Mouse (Mus musculus) intestine, embryonic 14.5 days (tissue): ENCODE results near the gene Klrb1b. TPM values are rescaled to one million over a fixed set of nuclear protein-coding genes. Genes with fewer than 3 reads are reported as not detected.

Source experiments
- ATAC-seq: fragments of 200-750 bp; cut with Nextera tagmentation; replicated peaks from 2 replicates; pipeline ENCODE4 v1.8.0; 2017; ENCODE audit warnings: low read depth, moderate number of reproducible peaks, moderate TSS enrichment, moderate library complexity; ENCODE audit not compliant: low FRiP score, low TSS enrichment
- DNase-seq: peaks from one replicate; pipeline ENCODE4 v3.0.0-alpha.2; 2018; ENCODE audit warnings: low spot score
- H3K27ac ChIP-seq: fragments of 300-500 bp; sonication (generic); 2 replicates; pipeline ENCODE4 v1.5.1; 2014; ENCODE audit warnings: low read depth, mild to moderate bottlenecking, control low read depth
- H3K27me3 ChIP-seq: fragments of 300-500 bp; sonication (generic); replicated peaks from 2 replicates; pipeline ENCODE4 v1.6.1; 2014; ENCODE audit warnings: low read length, control low read depth; ENCODE audit not compliant: control insufficient read depth, insufficient read depth
- H3K36me3 ChIP-seq: fragments of 300-500 bp; sonication (generic); 2 replicates; pipeline ENCODE4 v1.6.1; 2014; ENCODE audit warnings: low read length, control low read depth; ENCODE audit not compliant: control insufficient read depth, insufficient read depth
- H3K4me1 ChIP-seq: fragments of 300-500 bp; sonication (generic); replicated peaks from 2 replicates; pipeline ENCODE4 v1.6.1; 2014; ENCODE audit warnings: low read length, control low read depth, mixed read lengths; ENCODE audit not compliant: control insufficient read depth, insufficient read depth
- H3K4me2 ChIP-seq: fragments of 300-500 bp; sonication (generic); 2 replicates; pipeline ENCODE4 v1.6.1; 2014; ENCODE audit warnings: low read length
- H3K4me3 ChIP-seq: fragments of 300-500 bp; sonication (generic); 2 replicates; pipeline ENCODE4 v1.5.1; 2014; ENCODE audit warnings: low read depth, low read length, control low read depth, mixed read lengths
- H3K9ac ChIP-seq: fragments of 300-500 bp; sonication (generic); 2 replicates; pipeline ENCODE4 v1.6.1; 2014; ENCODE audit warnings: mild to moderate bottlenecking, low read length
- H3K9me3 ChIP-seq: fragments of 300-500 bp; sonication (generic); 2 replicates; pipeline ENCODE4 v1.6.1; 2016; ENCODE audit warnings: low read length, control low read depth; ENCODE audit not compliant: control insufficient read depth
- WGBS: fragments of 180-500 bp; shearing (Covaris S2); extraction: QIAGEN DNeasy Blood & Tissue Kit; methylation state at CpG from one replicate; pipeline ENCODE4 v1.1.7; 2014; 5-methylcytosine and 5-hydroxymethylcytosine counted together
- polyA plus RNA-seq: library from polyadenylated mRNA; unstranded; fragments of >200 nt; fragmentation: Nextera tagmentation; extraction: Ambion mirVana; gene quantifications from 2 replicates; pipeline ENCODE4 v1.2.1, GENCODE M21; 2014

Klrb1b gene
- polyA plus RNA-seq, 1 experiment from 2014 or later: 0.19 TPM

DNA sequence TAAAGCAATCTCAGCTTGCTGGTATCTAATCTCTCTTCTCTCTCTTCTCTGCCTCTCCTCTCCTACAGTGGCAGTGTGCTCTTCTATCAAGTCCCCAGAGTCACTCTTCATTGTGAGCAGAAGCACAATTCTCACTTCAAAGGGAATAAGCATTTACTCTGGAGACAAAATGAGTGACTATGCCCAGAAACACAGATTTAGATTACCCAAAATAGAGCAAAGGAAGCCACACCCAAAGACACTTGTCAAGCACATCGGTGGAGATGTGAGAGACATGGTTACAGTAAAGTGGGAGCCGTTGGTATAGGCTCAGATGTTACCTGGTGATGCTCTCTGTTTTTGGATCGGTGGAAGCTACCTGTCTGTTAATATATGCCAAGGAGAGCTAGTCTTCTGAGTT lies 26.6 kb upstream of the Klrb1b start:
- 85% methylated on average over 3 of the region's 3 CpGs for WGBS

DNA sequence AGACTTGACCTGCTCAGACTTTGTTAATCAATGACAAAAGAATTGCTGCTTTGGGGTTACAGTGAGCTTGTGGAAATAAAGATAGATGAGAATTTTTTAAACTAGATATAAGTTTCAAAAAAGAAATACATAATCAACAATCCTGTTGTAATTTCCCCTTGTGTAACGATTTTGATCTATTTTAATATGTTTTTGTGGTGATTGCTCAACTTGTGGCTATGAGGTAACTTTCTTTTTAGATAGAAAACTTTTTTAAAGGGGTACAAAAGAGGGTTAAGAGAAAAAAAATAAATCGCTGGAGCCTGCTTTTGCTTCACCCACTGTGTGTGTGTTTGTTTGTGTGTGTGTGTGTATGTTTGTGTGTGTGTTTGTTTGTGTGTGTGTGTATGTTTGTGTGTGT lies 25.0 kb upstream of the Klrb1b start:
- no peaks in the 10 kb centered on the region for H3K27me3 ChIP-seq
- DNase-seq (no peak), ATAC-seq (no peak)
- no peak overlapping the region for H3K4me3 ChIP-seq
- no peaks in the 10 kb centered on the region for H3K9me3 ChIP-seq
- no peak overlapping the region for H3K27ac ChIP-seq
- H3K9ac ChIP-seq: no peak overlapping the region
- no peaks in the 10 kb centered on the region for H3K4me1 ChIP-seq
- whole genome bisulfite sequencing: 81% methylated on average over 2 of the region's 2 CpGs
- H3K4me2 ChIP-seq: no peak overlapping the region
- no peaks in the 10 kb centered on the region for H3K36me3 ChIP-seq

More for the DNA sequence above, 26.6 kb upstream of the Klrb1b start:
- Histone ChIP-seq H3K36me3 (no peaks in the 10 kb centered on the region), H3K4me2 (no peak overlapping the region), H3K4me1 (no peaks in the 10 kb centered on the region), H3K9ac (no peak overlapping the region), H3K27ac (no peak overlapping the region), H3K4me3 (no peak overlapping the region), H3K9me3 (no peaks in the 10 kb centered on the region), H3K27me3 (no peaks in the 10 kb centered on the region)
- DNase-seq (no peak), ATAC-seq (no peak)

DNA sequence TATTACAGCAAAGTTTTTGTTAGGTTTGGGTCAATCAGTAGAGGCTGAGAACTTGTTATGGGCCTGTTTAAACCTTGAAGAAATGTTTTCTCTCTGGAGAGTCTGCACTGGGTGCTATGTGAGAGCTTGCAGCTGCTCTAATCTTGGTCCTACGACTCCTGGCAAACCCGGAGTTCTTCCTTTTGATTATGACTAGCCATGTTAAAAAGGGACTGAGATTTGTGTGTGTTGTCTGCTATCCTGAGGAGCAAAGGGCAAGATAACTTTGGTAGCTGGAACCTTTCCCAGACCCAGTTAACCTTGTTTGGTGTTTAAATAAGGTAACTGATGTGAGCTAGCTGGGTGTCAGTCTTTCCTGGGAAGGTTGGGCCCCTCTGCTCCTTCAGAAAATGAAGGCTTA lies 24.5 kb upstream of the Klrb1b start:
- Histone ChIP-seq H3K9ac (no peak overlapping the region), H3K4me3 (no peak overlapping the region), H3K36me3 (no peaks in the 10 kb centered on the region), H3K27me3 (no peaks in the 10 kb centered on the region), H3K9me3 (no peaks in the 10 kb centered on the region), H3K4me1 (no peaks in the 10 kb centered on the region), H3K4me2 (no peak overlapping the region), H3K27ac (no peak overlapping the region)
- no peak for DNase-seq
- 55% methylated on average over 2 of the region's 2 CpGs for WGBS
- ATAC-seq: no peak

DNA sequence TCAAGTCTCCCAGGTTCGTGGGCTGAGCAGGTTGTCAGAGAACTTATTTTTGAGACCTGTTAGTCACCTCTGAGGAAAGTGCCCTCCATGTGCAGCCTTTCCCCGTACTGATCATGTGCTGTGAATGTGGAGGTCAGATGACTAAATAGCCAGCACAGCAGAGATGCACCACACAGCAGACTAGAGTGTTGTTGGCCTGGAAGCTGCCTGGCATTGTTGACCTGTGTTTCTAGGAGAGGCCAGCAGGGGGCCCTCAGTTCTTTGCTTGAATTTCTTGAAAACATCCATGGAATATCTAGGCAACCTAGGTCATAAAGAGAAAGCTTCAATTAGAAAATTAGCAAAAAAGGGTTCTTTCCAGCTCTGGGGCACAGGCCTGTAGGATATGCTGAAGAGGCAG lies 23.8 kb upstream of the Klrb1b start:
- Histone ChIP-seq H3K36me3 (no peaks in the 10 kb centered on the region), H3K4me2 (no peak overlapping the region), H3K9ac (no peak overlapping the region), H3K27me3 (no peaks in the 10 kb centered on the region), H3K4me1 (no peaks in the 10 kb centered on the region), H3K27ac (no peak overlapping the region), H3K9me3 (no peaks in the 10 kb centered on the region), H3K4me3 (no peak overlapping the region)
- no peak for ATAC-seq
- peak; percentile 89 for DNase-seq
- 54% methylated on average over 2 of the region's 2 CpGs for WGBS

DNA sequence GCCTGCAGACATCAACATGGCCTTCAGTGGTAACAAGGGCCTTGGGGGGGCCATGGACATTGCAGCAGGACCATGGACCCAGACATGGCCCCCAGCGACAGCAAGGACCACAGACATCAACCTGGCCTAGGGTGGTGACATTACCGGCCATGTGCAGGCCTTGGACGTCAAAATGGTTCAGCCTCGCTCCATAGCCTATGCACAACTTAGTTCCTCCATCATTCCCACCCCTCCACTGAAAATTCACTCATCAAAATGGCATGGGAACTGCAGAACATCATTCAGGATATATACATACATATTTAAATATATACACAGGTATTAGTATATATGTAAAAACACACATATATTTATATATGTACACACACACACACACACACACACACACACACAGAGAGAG lies 21.3 kb upstream of the Klrb1b start:
- ATAC-seq (no peak), DNase-seq (no peak)
- no peak overlapping the region for H3K9ac ChIP-seq
- H3K4me1 ChIP-seq: peaks cover 4% of the 10 kb centered on the region; the same call in 1 of the 2 replicates
- H3K27me3 ChIP-seq: no peaks in the 10 kb centered on the region
- H3K9me3 ChIP-seq: no peaks in the 10 kb centered on the region
- no peaks in the 10 kb centered on the region for H3K36me3 ChIP-seq
- no peak overlapping the region for H3K4me2 ChIP-seq
- no peak overlapping the region for H3K4me3 ChIP-seq
- H3K27ac ChIP-seq: no peak overlapping the region
- 95% methylated on average over 4 of the region's 4 CpGs for WGBS

DNA sequence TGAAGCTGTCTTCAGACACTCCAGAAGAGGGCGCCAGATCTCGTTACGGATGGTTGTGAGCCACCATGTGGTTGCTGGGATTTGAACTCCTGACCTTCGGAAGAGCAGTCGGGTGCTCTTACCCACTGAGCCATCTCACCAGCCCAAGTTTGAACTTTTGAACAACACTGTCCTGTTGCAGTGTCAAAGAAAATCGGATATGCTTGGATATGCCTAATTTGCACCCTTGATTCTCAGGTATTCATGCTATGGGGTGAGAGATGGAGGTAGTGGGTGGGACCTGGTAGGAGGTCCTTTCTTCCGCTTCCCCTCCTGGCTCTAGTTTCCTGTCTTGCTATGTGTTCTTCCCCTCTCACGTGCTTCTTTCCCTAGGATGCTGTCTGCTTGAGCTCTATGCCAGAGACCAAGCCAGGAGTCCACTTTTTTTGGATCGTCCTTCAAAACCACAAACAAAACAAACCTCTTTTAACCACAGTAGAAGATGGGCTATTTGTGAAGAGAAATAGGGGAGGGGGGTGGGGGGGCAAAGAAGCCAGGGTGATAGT lies 19.9 kb upstream of the Klrb1b start:
- H3K36me3 ChIP-seq: no peaks in the 10 kb centered on the region
- no peak overlapping the region for H3K27ac ChIP-seq
- no peak overlapping the region for H3K4me2 ChIP-seq
- no peak overlapping the region for H3K9ac ChIP-seq
- peaks cover 12% of the 10 kb centered on the region for H3K4me1 ChIP-seq
- no peaks in the 10 kb centered on the region for H3K27me3 ChIP-seq
- no peaks in the 10 kb centered on the region for H3K9me3 ChIP-seq
- 79% methylated on average over 6 of the region's 9 CpGs for WGBS
- ATAC-seq: no peak
- no peak for DNase-seq
- H3K4me3 ChIP-seq: no peak overlapping the region

DNA sequence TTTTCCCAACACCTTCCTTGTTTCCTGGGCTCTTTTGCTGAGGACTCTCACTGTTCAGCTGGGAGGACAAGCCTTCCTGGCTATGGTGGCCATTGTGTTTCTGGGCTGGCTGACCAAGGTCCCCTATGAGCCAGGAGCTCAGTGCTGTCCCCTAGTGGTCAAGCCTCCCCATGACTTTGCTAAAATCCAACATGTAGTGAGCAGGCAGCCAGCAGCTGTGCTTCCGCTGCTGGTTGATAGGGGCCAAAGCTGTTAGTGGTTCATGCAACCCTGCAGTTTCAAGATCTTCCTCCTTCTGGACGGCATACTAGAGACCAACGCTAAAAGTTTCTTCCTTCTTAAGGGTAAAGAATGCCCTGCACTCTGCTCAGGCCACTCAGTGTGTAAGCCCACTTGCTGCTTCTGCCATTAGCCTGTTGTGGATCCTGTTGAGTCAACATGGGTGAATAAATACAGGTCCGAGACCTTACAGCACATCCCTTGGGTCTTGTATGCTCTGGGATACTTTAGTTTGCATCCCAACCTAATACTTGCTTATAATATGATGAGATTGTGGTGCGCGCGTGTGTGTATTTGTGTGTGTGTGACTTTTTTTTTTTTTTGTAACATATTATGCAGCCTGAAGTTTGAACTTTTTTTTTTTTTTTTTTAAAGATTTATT lies 19.3 kb upstream of the Klrb1b start:
- no peaks in the 10 kb centered on the region for H3K27me3 ChIP-seq
- no peaks in the 10 kb centered on the region for H3K9me3 ChIP-seq
- ATAC-seq: no peak
- no peak overlapping the region for H3K4me2 ChIP-seq
- H3K4me1 ChIP-seq: peaks cover 12% of the 10 kb centered on the region
- H3K4me3 ChIP-seq: no peak overlapping the region
- no peak overlapping the region for H3K9ac ChIP-seq
- 40% methylated on average over 7 of the region's 7 CpGs for WGBS
- DNase-seq: peak; percentile 92
- no peak overlapping the region for H3K27ac ChIP-seq
- H3K36me3 ChIP-seq: no peaks in the 10 kb centered on the region

DNA sequence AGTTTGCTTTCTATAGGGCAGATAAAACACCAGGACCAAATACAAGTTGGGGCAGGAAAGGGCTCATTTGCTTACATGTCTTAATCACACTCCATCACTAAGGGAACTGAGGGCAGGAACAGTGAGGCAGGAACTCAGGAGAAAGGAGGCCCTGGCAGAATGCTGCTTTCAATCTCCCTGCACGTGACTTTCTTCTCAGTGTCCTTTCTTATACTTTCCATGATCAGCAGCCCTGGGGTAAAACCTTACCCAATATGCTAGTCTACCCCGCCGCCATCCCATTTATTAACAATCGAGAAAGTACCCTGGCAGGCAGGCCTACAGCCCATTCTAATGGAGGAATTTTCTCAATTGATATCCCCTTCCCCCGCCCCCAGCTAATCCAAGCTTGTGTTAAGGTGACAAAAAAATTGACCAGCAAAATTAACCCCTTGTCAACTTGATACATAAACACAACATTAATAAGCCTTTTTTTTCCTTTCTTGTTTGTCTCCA lies 18.5 kb upstream of the Klrb1b start:
- H3K4me3 ChIP-seq: no peak overlapping the region
- 84% methylated on average over 5 of the region's 5 CpGs for WGBS
- H3K9me3 ChIP-seq: no peaks in the 10 kb centered on the region
- H3K27me3 ChIP-seq: no peaks in the 10 kb centered on the region
- no peak overlapping the region for H3K4me2 ChIP-seq
- DNase-seq (no peak), ATAC-seq (no peak)
- H3K9ac ChIP-seq: no peak overlapping the region
- H3K4me1 ChIP-seq: peaks cover 12% of the 10 kb centered on the region
- peak overlapping the region; percentile 94; the same call in 1 of the 2 replicates for H3K27ac ChIP-seq
- H3K36me3 ChIP-seq: no peaks in the 10 kb centered on the region

DNA sequence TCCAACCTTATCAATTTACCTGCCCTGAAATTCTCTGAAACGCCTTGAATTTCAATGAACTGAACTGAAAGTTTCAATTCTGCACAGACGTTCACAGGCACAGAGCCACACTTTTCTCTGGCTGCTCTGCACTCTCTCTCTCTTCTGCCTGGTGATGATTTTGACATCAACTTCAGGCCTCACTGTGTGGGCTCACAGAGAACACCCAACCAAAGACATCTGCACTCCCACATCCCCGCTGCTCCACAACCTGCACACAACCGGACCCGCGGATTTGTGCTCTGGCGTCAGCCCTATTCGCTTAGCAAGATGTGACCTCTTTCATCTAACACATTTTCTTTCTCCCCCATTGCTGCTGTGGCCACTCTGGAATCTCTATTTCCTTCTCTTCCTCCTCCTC lies 18.0 kb upstream of the Klrb1b start:
- peak overlapping the region; percentile 25; the same call in 1 of the 2 replicates for H3K9ac ChIP-seq
- H3K4me1 ChIP-seq: peaks cover 12% of the 10 kb centered on the region
- peak overlapping the region; percentile 94 for H3K27ac ChIP-seq
- no peaks in the 10 kb centered on the region for H3K36me3 ChIP-seq
- DNase-seq (no peak), ATAC-seq (no peak)
- H3K9me3 ChIP-seq: no peaks in the 10 kb centered on the region
- WGBS: 33% methylated on average over 8 of the region's 8 CpGs
- peak overlapping the region; percentile 86 for H3K4me3 ChIP-seq
- H3K27me3 ChIP-seq: no peaks in the 10 kb centered on the region
- H3K4me2 ChIP-seq: peak overlapping the region; percentile 72
